Mouse (Mus musculus) stomach, embryonic 15.5 days (tissue): ENCODE data around the gene Mrpl46. TPM values are rescaled to one million over a fixed set of nuclear protein-coding genes. Genes with fewer than 3 reads are reported as not detected.
A peak's percentile ranks its signal among the peaks of the same experiment; 100 is the strongest.

Experiments used
- ATAC-seq: fragments of 200-750 bp; cut with Nextera tagmentation; 2 replicates; pipeline ENCODE4 v1.8.0; 2017; ENCODE audit warnings: low read depth, moderate number of reproducible peaks, moderate TSS enrichment; ENCODE audit not compliant: insufficient read depth, low FRiP score
- H3K27ac ChIP-seq: fragments of 300-500 bp; sonication (generic); 2 replicates; pipeline ENCODE4 v1.5.1; 2015; ENCODE audit warnings: mild to moderate bottlenecking, inconsistent platforms
- H3K27me3 ChIP-seq: fragments of 300-500 bp; sonication (generic); replicated peaks from 2 replicates; pipeline ENCODE4 v1.6.1; 2015; ENCODE audit warnings: inconsistent platforms
- H3K36me3 ChIP-seq: fragments of 300-500 bp; sonication (generic); 2 replicates; pipeline ENCODE4 v1.6.1; 2015; ENCODE audit warnings: inconsistent platforms
- H3K4me1 ChIP-seq: fragments of 300-500 bp; sonication (generic); 2 replicates; pipeline ENCODE4 v1.6.1; 2015; ENCODE audit warnings: inconsistent platforms
- H3K4me2 ChIP-seq: fragments of 300-500 bp; sonication (generic); 2 replicates; pipeline ENCODE4 v1.6.1; 2015; ENCODE audit warnings: mild to moderate bottlenecking, inconsistent platforms
- H3K4me3 ChIP-seq: fragments of 300-500 bp; sonication (generic); replicated peaks from 2 replicates; pipeline ENCODE4 v1.5.1; 2015; ENCODE audit warnings: inconsistent platforms
- H3K9ac ChIP-seq: fragments of 300-500 bp; sonication (generic); 2 replicates; pipeline ENCODE4 v1.6.1; 2015; ENCODE audit warnings: inconsistent platforms
- H3K9me3 ChIP-seq: fragments of 300-500 bp; sonication (generic); 2 replicates; pipeline ENCODE4 v1.6.1; 2016; ENCODE audit warnings: inconsistent platforms
- WGBS: fragments of 180-500 bp; shearing (Covaris S2); methylation state at CpG from one replicate; pipeline ENCODE4 v1.1.7; 2015; 5-methylcytosine and 5-hydroxymethylcytosine counted together
- polyA plus RNA-seq: library from polyadenylated mRNA; unstranded; fragments of >200 nt; fragmentation: Nextera tagmentation; extraction: Ambion mirVana; gene quantifications from 2 replicates; pipeline ENCODE4 v1.2.1, GENCODE M21; 2015

The Mrpl46 gene
- polyA plus RNA-seq, result 64.8 and 69.5 TPM in 2 replicates

DNA sequence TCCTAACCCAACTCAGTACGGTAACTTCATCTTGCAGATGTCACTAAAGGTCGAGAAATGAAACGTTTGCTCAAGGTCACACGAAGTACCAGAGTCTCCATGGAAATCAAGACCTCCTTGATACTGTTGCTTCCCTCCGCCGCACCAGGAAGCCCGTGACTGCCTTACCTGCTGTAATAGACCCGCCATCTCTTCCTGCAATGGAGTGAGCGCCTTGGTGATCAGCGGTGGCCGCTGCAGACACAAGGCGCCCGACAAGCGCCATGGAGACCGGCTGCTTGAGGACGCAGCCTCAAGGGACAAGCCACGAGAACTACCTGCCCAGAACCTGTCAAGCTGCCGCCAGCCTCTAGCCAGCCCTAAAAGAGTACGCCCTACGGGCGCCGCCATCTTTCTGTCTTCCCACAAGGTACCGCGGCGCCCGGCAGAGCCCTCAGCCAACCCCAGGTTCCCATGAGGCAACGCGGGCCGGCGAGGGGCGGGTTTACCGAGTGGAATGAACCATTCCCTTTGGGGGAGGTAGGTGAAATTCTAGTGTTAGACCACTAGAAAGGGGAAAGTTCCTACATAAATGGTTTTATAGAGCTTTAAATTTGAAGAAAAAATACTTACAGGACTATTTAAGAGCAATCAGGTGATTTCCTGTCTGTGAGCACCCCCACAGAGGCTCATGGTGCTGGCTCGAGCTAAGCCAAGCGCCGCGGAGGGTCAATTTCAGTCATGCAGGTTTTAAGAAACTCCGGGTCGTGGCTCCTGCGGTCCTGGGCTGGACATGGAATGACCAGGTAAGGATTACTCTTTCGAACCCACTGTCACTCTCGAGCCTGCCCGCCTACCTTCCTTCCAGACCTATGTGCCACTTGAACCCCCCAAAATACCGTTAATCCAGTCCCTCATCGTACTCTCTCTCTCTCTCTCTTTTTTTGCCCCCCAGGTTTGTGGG, at the start of gene Mrpl46, which contains the start of gene Mrps11:
Mrpl46 (minus strand) TSS at position 893 of the 943 bp plus-strand sequence.
Mrps11 (plus strand) TSS at position 481 of the 943 bp plus-strand sequence.
- H3K4me1 ChIP-seq, result peaks cover 8% of the 10 kb centered on the region; the same call in 1 of the 2 replicates
- peak within 1 kb of the TSS; percentile 72 for H3K9ac ChIP-seq
- peak within 1 kb of the TSS; percentile 88 for H3K4me2 ChIP-seq
- 0 out of 2 replicates have a peak, but pooled peaks cover 11% of the 10 kb centered on the region for H3K36me3 ChIP-seq
- H3K9me3 ChIP-seq, result no peaks in the 10 kb centered on the region
- peak; percentile 97 for ATAC-seq
- H3K27me3 ChIP-seq, result no peaks in the 10 kb centered on the region
- peak within 1 kb of the TSS; percentile 83 for H3K4me3 ChIP-seq
- under 1% methylated on average over 44 of the region's 44 CpGs for WGBS
- H3K27ac ChIP-seq, result 0 out of 2 replicates have a peak within 1 kb of the TSS, but pooled peaks have one; percentile 59

- Histone ChIP-seq H3K4me3 (no peak overlapping the region), H3K36me3 (no peaks in the 10 kb centered on the region), H3K9me3 (no peaks in the 10 kb centered on the region), H3K9ac (no peak overlapping the region), H3K4me1 (no peaks in the 10 kb centered on the region), H3K27me3 (no peaks in the 10 kb centered on the region), H3K27ac (no peak overlapping the region), H3K4me2 (no peak overlapping the region)
- ATAC-seq, result no peak
- 70% methylated on average over 14 of the region's 14 CpGs for WGBS
These were observed 44.5 kb upstream of the Mrpl46 start for GRCm38 (mm10) chr7:78827749-78828362.

GRCm38 (mm10) chr7:78826682-78827385, 43.5 kb upstream of the Mrpl46 start:
- peak; percentile 63; the same call in 1 of the 2 replicates for ATAC-seq
- Histone ChIP-seq H3K27ac (0 out of 2 replicates have a peak overlapping the region, but pooled peaks have one; percentile 1), H3K36me3 (no peaks in the 10 kb centered on the region)

GRCm38 (mm10) chr7:78818336-78818735, 35.0 kb upstream of the Mrpl46 start:
- H3K27me3 ChIP-seq, result no peaks in the 10 kb centered on the region
- WGBS, result 69% methylated on average over 12 of the region's 12 CpGs
- H3K27ac ChIP-seq, result no peak overlapping the region

More at GRCm38 (mm10) chr7:78826682-78827385, 43.5 kb upstream of the Mrpl46 start:
- WGBS, result 40% methylated on average over 9 of the region's 9 CpGs
- Histone ChIP-seq H3K27me3 (no peaks in the 10 kb centered on the region), H3K4me1 (no peaks in the 10 kb centered on the region), H3K9ac (no peak overlapping the region; the same call in 1 of the 2 replicates), H3K4me2 (no peak overlapping the region), H3K4me3 (no peak overlapping the region), H3K9me3 (no peaks in the 10 kb centered on the region)

DNA sequence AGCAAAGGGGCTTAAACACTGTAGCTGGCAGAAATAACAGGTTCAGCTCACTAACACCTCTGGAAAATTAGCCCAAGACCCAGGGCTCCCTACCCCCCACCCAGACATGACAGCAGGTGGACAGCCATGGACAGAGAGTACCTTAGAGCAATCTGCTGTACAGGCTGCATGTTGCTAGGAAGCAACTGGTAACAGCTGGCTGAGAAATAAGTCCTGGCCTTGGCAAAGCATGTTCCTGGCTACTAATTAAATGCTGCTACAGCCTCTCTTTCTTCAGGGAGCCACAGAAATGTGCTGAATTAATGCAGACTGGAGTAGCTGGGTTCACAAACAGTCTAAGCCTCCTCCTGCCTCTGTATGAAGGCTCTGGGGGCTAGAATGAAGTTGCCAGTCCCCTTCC, 31.4 kb upstream of the Mrpl46 start:
- no peak for ATAC-seq
- Histone ChIP-seq H3K36me3 (no peaks in the 10 kb centered on the region), H3K9ac (no peak overlapping the region), H3K4me1 (no peaks in the 10 kb centered on the region), H3K4me3 (no peak overlapping the region), H3K4me2 (no peak overlapping the region), H3K9me3 (no peaks in the 10 kb centered on the region), H3K27me3 (no peaks in the 10 kb centered on the region), H3K27ac (no peak overlapping the region)

More at GRCm38 (mm10) chr7:78818336-78818735, 35.0 kb upstream of the Mrpl46 start:
- Histone ChIP-seq H3K9me3 (no peaks in the 10 kb centered on the region), H3K4me3 (no peak overlapping the region), H3K36me3 (0 out of 2 replicates have a peak, but pooled peaks cover 2% of the 10 kb centered on the region), H3K9ac (no peak overlapping the region), H3K4me2 (no peak overlapping the region), H3K4me1 (no peaks in the 10 kb centered on the region)
- ATAC-seq, result no peak

DNA sequence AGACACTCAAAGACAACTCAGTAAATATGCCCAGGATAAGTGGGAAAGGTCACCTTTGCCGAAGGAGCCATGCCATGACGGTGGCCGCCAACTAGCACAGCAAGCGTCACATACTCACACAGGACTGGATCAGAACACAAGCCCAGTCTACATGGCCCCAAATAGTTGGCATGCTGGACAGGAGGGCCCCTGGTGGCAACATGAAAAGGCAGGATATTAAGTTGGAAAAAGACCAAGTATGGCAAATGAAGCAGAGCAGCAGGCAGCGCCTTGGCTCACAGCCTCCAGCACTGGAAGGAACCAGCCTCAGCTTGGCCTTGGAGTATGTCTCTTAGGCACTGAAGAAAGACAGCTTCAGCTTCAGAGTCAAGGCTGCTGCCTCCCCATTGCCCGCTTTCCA, 30.5 kb upstream of the Mrpl46 start:
- no peak overlapping the region for H3K27ac ChIP-seq
- no peak for ATAC-seq
- H3K9ac ChIP-seq, result no peak overlapping the region
- H3K9me3 ChIP-seq, result no peaks in the 10 kb centered on the region
- WGBS, result 88% methylated on average over 6 of the region's 6 CpGs
- no peak overlapping the region for H3K4me2 ChIP-seq
- H3K4me1 ChIP-seq, result no peaks in the 10 kb centered on the region
- H3K27me3 ChIP-seq, result no peaks in the 10 kb centered on the region
- H3K4me3 ChIP-seq, result no peak overlapping the region
- no peaks in the 10 kb centered on the region for H3K36me3 ChIP-seq

GRCm38 (mm10) chr7:78807192-78807591, 23.9 kb upstream of the Mrpl46 start:
- no peak overlapping the region for H3K4me2 ChIP-seq
- H3K9ac ChIP-seq, result no peak overlapping the region
- no peaks in the 10 kb centered on the region for H3K36me3 ChIP-seq
- H3K4me1 ChIP-seq, result no peaks in the 10 kb centered on the region
- no peaks in the 10 kb centered on the region for H3K9me3 ChIP-seq
- WGBS, result 52% methylated on average over 4 of the region's 4 CpGs
- H3K27me3 ChIP-seq, result no peaks in the 10 kb centered on the region
- ATAC-seq, result peak; percentile 27; the same call in 1 of the 2 replicates
- no peak overlapping the region for H3K4me3 ChIP-seq
- H3K27ac ChIP-seq, result no peak overlapping the region

DNA sequence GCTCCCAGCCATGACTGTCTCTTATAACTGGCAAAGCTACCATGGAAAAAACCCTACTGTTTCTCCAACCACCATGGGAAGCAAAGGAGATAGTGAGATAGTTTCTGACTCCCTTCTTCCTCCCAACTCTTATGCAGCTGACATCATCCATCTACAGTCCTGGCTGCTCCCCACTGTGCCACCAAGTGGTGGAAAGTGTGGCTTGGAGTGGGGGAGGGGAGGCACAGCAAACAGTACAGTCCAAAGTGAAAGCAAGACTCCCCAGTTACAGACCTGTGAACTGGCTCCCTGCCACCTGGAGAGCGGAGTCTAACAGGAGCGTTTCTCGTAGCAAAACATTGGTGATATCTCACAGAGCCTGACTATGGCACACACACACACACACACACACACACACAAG, 20.5 kb upstream of the Mrpl46 start:
- 77% methylated on average over 3 of the region's 3 CpGs for WGBS
- Histone ChIP-seq H3K27ac (no peak overlapping the region), H3K36me3 (no peaks in the 10 kb centered on the region), H3K4me2 (no peak overlapping the region), H3K27me3 (no peaks in the 10 kb centered on the region), H3K4me1 (no peaks in the 10 kb centered on the region), H3K9me3 (no peaks in the 10 kb centered on the region), H3K4me3 (no peak overlapping the region), H3K9ac (no peak overlapping the region)
- ATAC-seq, result peak; percentile 64; the same call in 1 of the 2 replicates

GRCm38 (mm10) chr7:78799730-78800496, 16.6 kb upstream of the Mrpl46 start:
- Histone ChIP-seq H3K27ac (no peak overlapping the region), H3K4me3 (no peak overlapping the region), H3K4me1 (no peaks in the 10 kb centered on the region), H3K9me3 (no peaks in the 10 kb centered on the region), H3K36me3 (no peaks in the 10 kb centered on the region), H3K27me3 (no peaks in the 10 kb centered on the region), H3K4me2 (no peak overlapping the region), H3K9ac (no peak overlapping the region)
- peak; percentile 80; the same call in 1 of the 2 replicates for ATAC-seq
- WGBS, result 75% methylated on average over 9 of the region's 9 CpGs

GRCm38 (mm10) chr7:78797843-78798455, 14.6 kb upstream of the Mrpl46 start:
- ATAC-seq, result no peak
- Histone ChIP-seq H3K27ac (no peak overlapping the region), H3K9ac (no peak overlapping the region), H3K4me1 (no peaks in the 10 kb centered on the region), H3K9me3 (no peaks in the 10 kb centered on the region), H3K4me3 (no peak overlapping the region), H3K36me3 (no peaks in the 10 kb centered on the region), H3K27me3 (no peaks in the 10 kb centered on the region), H3K4me2 (no peak overlapping the region)
- 55% methylated on average over 9 of the region's 9 CpGs for WGBS
